Mouse (Mus musculus): ENCODE results near the gene Slc17a9.
"Not testable (repeated sequence)": the region's sequence is repeated elsewhere in the genome, so short reads cannot be mapped to it uniquely, and the experiment has no call there.

Gene Slc17a9

GRCm38 (mm10) chr2:180710276-180711155 is 14.5 kb upstream of the Slc17a9 start:
- no peak for DNase-seq

GRCm38 (mm10) chr2:180711527-180711926 is 13.5 kb upstream of the Slc17a9 start:
- DNase-seq = no peak

- DNase-seq = no peak
These were observed 12.9 kb upstream of the Slc17a9 start for GRCm38 (mm10) chr2:180712037-180712689.

GRCm38 (mm10) chr2:180722748-180723147 is 2.3 kb upstream of the Slc17a9 start:
- not testable (repeated sequence) for DNase-seq

- no peak for DNase-seq
These were observed 1.2 kb upstream of the Slc17a9 start for GRCm38 (mm10) chr2:180723865-180724264.

- no peak for DNase-seq
These were observed 333 bp downstream of the Slc17a9 start for GRCm38 (mm10) chr2:180725414-180725778.

- no peak for DNase-seq
These were observed 980 bp downstream of the Slc17a9 start for GRCm38 (mm10) chr2:180725856-180726629.

- DNase-seq = peak; percentile 65
These were observed 1.8 kb downstream of the Slc17a9 start for GRCm38 (mm10) chr2:180726658-180727442.

- no peak for DNase-seq
These were observed 2.6 kb downstream of the Slc17a9 start for GRCm38 (mm10) chr2:180727613-180728021.

- DNase-seq = peak; percentile 57
These were observed 6.0 kb downstream of the Slc17a9 start for GRCm38 (mm10) chr2:180731036-180731435.

GRCm38 (mm10) chr2:180731984-180732383 is 6.9 kb downstream of the Slc17a9 start:
- DNase-seq = no peak

GRCm38 (mm10) chr2:180735232-180735631 is 10.2 kb downstream of the Slc17a9 start:
- no peak for DNase-seq

GRCm38 (mm10) chr2:180737984-180738383 is 12.9 kb downstream of the Slc17a9 start:
- no peak for DNase-seq

- no peak for DNase-seq
These were observed 15.3 kb downstream of the Slc17a9 start for GRCm38 (mm10) chr2:180740349-180740748.

GRCm38 (mm10) chr2:180741421-180741820 is 16.4 kb downstream of the Slc17a9 start:
- DNase-seq = no peak

GRCm38 (mm10) chr2:180742820-180743219 is 17.8 kb downstream of the Slc17a9 start:
- no peak for DNase-seq

GRCm38 (mm10) chr2:180743321-180743720 is 18.3 kb downstream of the Slc17a9 start:
- no peak for DNase-seq

- peak; percentile 94 for DNase-seq
These were observed 20.3 kb downstream of the Slc17a9 start for GRCm38 (mm10) chr2:180745248-180745927.

- no peak for DNase-seq
These were observed 21.6 kb downstream of the Slc17a9 start for GRCm38 (mm10) chr2:180746569-180747192.

- DNase-seq = no peak
These were observed 23.8 kb downstream of the Slc17a9 start for GRCm38 (mm10) chr2:180748904-180749303.

- DNase-seq = no peak
These were observed 30.1 kb downstream of the Slc17a9 start for GRCm38 (mm10) chr2:180754976-180755688.
